Mouse (Mus musculus) induced T-regulatory cell, adult 2 months (primary cell): ENCODE measurements around the gene Rgs18.

Experiments used
- DNase-seq: peaks from one replicate; pipeline ENCODE4 v3.0.0-alpha.2; 2012; ENCODE audit warnings: low read depth

Rgs18 gene

DNA sequence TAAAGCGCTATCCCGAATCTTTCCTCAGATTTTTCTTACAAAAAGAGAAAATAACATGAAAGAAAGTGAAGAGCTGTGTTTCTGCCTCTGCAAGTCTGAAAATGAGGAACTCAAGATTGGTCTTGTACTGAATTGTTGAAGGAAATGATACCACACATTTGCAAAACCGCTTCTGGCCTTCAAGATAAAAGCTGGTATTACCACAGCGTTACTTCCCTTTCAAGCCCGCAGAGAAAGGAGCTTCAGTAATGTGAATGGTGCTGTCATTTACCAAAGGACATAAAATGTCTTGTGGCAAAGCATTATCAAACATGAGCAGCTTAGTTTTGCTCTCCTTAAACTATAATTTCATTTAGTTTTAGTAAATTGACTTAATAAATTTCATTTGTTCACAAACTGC is at the start of gene Rgs18:
Gene Rgs18 (minus strand): TSS at position 105 of the 400 bp plus-strand sequence.
- no peak for DNase-seq

DNA sequence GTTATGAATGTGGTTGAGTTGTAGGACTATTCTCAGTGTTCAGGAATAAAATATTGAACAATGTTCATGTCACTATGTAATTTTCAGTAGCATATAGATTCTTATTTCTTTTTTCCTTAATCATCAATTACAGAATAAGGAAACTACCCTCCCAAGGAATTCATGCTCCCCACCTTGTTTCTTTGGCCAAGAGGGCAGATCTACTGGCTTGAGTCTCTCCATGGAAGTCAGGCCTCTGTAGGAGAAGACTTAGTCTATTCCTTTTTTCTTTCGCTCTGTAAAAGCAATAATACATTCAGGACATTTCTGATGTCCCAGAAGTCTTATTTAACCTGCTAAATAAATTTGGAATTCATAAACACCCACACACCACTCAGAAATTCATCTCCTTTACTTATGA is 841 bp downstream of the Rgs18 start:
- DNase-seq, result no peak

DNA sequence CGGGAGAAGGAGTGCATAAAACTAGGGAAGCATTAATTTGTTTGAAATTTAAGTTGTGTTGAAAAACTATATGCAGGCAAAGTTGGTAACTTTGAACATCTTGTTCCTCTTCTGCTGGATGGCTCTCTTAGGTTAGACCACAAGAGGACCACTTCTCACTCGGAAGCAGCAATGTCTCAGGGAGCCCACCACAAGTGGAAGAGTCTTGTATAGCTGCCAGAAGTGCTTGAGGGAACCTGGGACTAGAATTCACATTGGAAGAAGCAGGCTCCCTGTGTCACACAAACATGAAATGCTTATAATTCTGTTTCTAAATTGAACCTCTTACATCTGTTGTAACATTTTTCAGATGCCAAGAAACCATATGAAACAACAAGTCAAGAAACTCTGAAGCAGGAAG is 9.0 kb downstream of the Rgs18 start:
- no peak for DNase-seq

DNA sequence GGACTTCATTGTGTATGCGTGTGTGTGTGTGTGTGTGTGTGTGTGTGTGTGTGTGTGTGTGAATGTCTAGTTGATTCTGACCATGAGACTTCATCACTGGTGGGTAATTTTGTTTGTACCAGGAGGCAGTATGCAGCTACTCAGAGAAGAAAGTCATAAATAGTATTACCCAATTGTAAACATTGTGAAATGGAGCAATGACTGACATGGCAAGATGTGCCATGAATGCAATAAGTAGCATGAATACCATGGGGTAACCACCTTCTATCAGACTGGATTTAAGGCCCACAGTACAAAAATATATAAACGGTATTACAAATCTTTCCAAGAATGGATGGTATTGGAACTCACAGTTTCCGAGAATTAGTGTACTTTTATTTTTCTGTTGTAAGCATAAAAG is 14.4 kb downstream of the Rgs18 start:
- no peak for DNase-seq

DNA sequence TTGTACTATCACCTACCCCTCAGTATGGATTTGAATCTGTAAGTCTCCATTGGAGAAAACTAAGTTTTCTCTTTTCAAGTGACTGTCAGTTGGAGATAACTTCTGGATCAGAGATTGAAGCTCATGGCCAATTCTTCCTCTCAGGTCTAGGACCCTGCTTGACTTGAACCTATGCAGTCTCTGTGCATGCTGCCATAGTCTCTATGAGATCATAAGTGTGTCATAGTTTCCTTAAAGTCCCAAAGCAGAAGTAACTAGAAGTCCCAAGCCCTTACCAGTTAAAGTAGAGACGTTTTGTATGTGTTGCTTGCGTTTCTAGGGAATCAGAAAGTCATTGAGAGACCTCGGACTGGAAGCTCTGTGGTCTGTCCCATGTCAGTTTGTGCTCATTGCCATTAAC is 24.5 kb downstream of the Rgs18 start:
- DNase-seq, result no peak

DNA sequence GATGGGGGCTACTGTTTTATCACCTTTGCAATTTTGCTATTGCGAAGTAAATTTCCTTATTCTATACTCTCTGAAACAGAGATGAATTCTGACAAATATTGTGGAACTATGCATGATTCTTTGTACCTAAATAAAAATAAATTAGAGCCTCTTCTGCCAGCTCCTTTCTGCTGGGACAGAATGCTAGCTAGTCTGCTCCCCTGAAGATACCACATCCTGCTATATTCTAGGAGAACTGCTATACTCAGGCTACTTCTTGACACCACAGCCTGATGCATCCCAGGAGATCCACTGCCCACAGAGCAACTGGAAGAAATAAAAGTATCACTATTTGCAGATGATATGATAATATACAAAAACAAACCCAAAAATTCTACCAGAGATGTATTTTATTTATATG is 29.1 kb downstream of the Rgs18 start:
- DNase-seq, result no peak

DNA sequence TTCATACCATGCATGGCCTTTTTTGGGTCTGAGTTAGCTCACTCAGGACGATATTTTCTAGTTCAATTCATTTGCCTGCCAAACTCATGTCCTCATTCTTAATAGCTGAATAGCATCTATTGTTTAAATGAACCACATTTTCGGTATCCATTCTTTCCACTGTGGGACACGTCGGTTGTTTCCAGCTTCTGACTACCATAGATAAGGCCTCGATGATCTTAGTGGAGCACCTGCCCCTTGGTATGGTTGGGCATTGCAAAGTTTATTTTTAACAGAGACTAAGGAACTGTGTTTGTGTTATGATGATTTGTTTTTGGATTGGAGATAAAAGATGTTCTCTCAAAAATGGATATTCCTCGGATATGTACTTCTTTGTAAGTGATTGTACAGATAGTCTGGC is 37.5 kb downstream of the Rgs18 start:
- no peak for DNase-seq

DNA sequence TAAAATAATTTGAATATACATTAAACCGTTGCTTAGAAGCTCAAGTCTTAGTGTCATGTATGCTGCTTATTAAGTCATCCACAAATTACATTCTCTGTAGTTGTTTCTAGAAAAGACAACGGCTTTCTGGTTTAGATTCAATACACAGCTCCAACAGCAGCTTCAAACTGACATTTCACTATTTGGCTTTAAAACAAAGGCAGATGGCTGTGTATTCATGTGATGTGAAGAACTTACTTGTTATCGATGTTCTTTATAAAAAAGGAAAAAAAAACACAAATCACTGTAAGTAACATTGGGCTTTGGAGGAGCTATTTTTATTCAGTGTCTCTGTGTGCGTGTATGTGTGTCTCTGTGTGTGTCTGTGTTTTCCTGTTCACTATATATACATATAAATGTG is 54.5 kb downstream of the Rgs18 start:
- no peak for DNase-seq

DNA sequence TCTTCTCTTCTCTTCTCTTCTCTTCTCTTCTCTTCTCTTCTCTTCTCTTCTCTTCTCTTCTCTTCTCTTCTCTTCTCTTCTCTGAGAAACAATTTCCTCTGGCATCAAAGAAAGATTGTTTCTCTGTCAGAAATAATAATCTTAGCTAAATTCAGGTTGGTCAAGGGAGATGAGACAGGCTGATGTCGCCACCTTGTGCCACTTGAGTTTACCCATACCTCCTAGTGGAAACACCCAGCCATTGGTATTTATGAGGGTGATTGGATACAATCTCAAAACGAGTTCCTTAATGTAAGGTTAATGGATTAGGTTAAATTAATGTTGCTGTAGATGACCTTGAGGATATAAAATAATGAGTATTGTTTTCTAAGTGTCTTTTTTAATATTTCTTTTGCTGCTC is 70.9 kb downstream of the Rgs18 start:
- DNase-seq, result no peak
